Mouse (Mus musculus): ENCODE data around the gene Serpina1f.
"Not testable (repeated sequence)": the region's sequence is repeated elsewhere in the genome, so short reads cannot be mapped to it uniquely, and the experiment has no call there.

The Serpina1f gene

GRCm38 (mm10) chr12:103695429-103695828, at the start of gene Serpina1f:
Gene Serpina1f (minus strand): TSS chr12:103695529.
- no peak for DNase-seq

- DNase-seq = not testable (repeated sequence)
Measured at GRCm38 (mm10) chr12:103737791-103738580, 42.7 kb upstream of the Serpina1f start.

- DNase-seq = peak; percentile 4
Measured at GRCm38 (mm10) chr12:103735566-103735965, 40.2 kb upstream of the Serpina1f start.

- not testable (repeated sequence) for DNase-seq
Measured at GRCm38 (mm10) chr12:103735101-103735500, 39.8 kb upstream of the Serpina1f start.

- peak; percentile 23 for DNase-seq
Measured at GRCm38 (mm10) chr12:103711537-103711936, 16.2 kb upstream of the Serpina1f start.

- DNase-seq = no peak
Measured at GRCm38 (mm10) chr12:103710405-103710804, 15.1 kb upstream of the Serpina1f start.

- no peak for DNase-seq
Measured at GRCm38 (mm10) chr12:103706113-103706512, 10.8 kb upstream of the Serpina1f start.

GRCm38 (mm10) chr12:103705547-103705946, 10.2 kb upstream of the Serpina1f start:
- DNase-seq = no peak

GRCm38 (mm10) chr12:103700144-103700750, 4.9 kb upstream of the Serpina1f start:
- DNase-seq = no peak

GRCm38 (mm10) chr12:103688221-103688814, 7.0 kb downstream of the Serpina1f start:
- no peak for DNase-seq

GRCm38 (mm10) chr12:103687021-103687420, 8.3 kb downstream of the Serpina1f start:
- DNase-seq = no peak

GRCm38 (mm10) chr12:103686050-103686449, 9.3 kb downstream of the Serpina1f start:
- no peak for DNase-seq

- no peak for DNase-seq
Measured at GRCm38 (mm10) chr12:103685386-103685785, 9.9 kb downstream of the Serpina1f start.

GRCm38 (mm10) chr12:103683775-103684174, 11.6 kb downstream of the Serpina1f start:
- no peak for DNase-seq

GRCm38 (mm10) chr12:103681739-103682138, 13.6 kb downstream of the Serpina1f start:
- DNase-seq = no peak

- DNase-seq = no peak
Measured at GRCm38 (mm10) chr12:103681169-103681568, 14.2 kb downstream of the Serpina1f start.

- DNase-seq = not testable (repeated sequence)
Measured at GRCm38 (mm10) chr12:103679853-103680252, 15.5 kb downstream of the Serpina1f start.

- DNase-seq = no peak
Measured at GRCm38 (mm10) chr12:103676039-103676438, 19.3 kb downstream of the Serpina1f start, which contains the start of gene Serpina16. Gene Serpina16 (minus strand): TSS chr12:103676139.

GRCm38 (mm10) chr12:103673179-103673578, 22.1 kb downstream of the Serpina1f start:
- DNase-seq = peak; percentile 49

- DNase-seq = no peak
Measured at GRCm38 (mm10) chr12:103671483-103671882, 23.8 kb downstream of the Serpina1f start.

GRCm38 (mm10) chr12:103670964-103671363, 24.4 kb downstream of the Serpina1f start:
- no peak for DNase-seq

- peak; percentile 29 for DNase-seq
Measured at GRCm38 (mm10) chr12:103670344-103670743, 25.0 kb downstream of the Serpina1f start.

GRCm38 (mm10) chr12:103665286-103665685, 30.0 kb downstream of the Serpina1f start:
- DNase-seq = no peak

- DNase-seq = not testable (repeated sequence)
Measured at GRCm38 (mm10) chr12:103662053-103662452, 33.3 kb downstream of the Serpina1f start.
